Mouse (Mus musculus): Measurements from ENCODE around the gene Gfap.

DNA sequence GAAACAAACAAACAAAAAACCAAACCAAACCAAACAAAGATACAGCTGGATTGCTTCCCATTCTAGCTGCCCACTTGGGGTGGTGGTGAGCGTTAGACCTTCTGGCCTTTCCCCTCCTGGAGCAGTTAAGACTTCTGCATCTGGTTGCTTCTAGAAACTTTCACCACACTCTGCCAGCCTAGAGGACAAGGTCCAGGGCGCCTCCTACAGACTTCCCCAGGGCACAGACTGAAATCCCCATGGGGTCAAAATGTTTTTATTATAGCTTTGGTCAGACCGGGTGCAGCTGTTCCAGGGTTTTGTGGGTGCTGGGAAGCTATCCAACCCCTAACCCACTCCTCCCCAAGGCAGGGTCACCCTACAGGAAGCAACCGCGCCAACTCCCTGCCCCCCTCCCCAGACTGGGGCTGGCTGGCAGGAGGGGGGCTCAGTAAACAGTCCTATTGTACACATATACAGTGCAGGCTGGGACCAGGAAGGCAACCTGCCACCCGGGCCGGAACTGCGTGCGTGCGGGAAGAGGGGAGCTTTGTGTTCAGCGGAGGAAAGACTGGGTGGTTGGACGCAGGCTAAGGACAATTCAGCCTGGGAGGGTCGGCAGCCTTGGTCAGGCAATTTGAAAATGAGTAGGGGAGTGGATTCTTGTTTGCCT, 38.4 kb upstream of the Gfap start:
- no peak for TF ChIP-seq POLR2A (IDR thresholded peaks at IDR 0.05; ENCODE audit: borderline replicate concordance, extremely low read depth, low read depth, low read length)
- no peak for TF ChIP-seq CTCF (IDR thresholded peaks at IDR 0.05; ENCODE audit: insufficient read depth, low read length)
